Mouse (Mus musculus) stomach, postnatal 0 days (tissue): ENCODE measurements around the gene Nhsl1.

Experiments
- CTCF ChIP-seq: IDR thresholded peaks from 2 replicates; pipeline ENCODE4 v1.5.1; 2016; ENCODE audit warnings: antibody characterized with exemption, low read depth, mild to moderate bottlenecking, moderate library complexity
- EP300 ChIP-seq: optimal IDR thresholded peaks from 2 replicates; pipeline ENCODE3; 2016; ENCODE audit warnings: antibody characterized with exemption

DNA sequence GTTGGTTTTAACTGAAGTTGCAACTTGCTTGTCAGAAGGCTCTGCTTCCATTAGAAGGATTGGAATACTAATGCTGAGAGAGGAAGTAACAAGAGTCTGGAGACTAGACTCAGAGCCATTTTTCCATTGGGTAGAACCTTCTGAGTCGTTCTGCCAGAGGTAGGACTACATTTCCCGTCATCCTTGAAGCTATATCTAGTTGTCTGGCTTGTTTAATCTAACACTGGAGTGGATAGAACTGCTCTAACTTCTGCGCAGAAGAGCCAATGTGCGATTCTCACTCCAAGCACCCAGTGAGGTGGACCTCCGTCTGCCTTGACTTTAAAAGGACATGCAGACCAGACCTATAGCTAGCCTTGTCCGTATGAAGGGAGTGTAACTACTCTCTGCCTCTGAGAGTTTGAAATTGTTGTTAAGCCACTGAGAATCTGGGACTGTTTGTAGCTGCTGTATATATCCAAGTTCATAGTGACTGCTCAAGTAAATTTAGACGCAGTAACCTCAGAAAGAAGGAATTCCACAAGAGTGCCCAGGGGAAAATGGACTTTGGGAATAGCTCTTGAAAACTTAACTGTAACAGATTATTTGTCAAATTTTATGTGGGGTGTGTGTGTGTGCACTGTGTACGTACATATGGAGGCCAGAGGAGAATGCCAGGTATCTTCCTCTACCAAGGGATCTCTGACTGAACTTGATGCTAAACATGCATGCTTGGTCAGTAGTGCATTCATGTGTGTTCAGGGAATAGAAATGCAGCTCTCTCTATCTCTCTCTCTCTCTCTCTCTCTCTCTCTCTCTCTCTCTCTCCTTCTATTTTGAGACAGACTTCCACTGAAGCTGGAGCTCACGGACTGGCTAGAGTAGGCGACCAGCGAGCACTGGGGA is 174.5 kb downstream of the Nhsl1 start:
- no peak for TF ChIP-seq CTCF
- no peak for TF ChIP-seq EP300
